Mouse (Mus musculus) WW6 (cell line): ENCODE measurements around the gene Gm45021.

Experiments
- DNase-seq: peaks from one replicate; pipeline ENCODE4 v3.0.0-alpha.2; 2013; ENCODE audit warnings: low read depth, low spot score

Gene Gm45021

GRCm38 (mm10) chr6:48589194-48589750 is at the start of gene Gm45021:
Gene Gm45021 (plus strand): TSS chr6:48589610.
- no peak for DNase-seq

GRCm38 (mm10) chr6:48539860-48540259 is 49.5 kb upstream of the Gm45021 start:
- no peak for DNase-seq

GRCm38 (mm10) chr6:48540721-48541120 is 48.7 kb upstream of the Gm45021 start:
- DNase-seq: no peak

- DNase-seq: no peak
Observed at GRCm38 (mm10) chr6:48541560-48542450, 47.6 kb upstream of the Gm45021 start.

- DNase-seq: no peak
Observed at GRCm38 (mm10) chr6:48542631-48543030, 46.8 kb upstream of the Gm45021 start.

- no peak for DNase-seq
Observed at GRCm38 (mm10) chr6:48545251-48545650, 44.2 kb upstream of the Gm45021 start.

GRCm38 (mm10) chr6:48546271-48546670 is 43.1 kb upstream of the Gm45021 start:
- no peak for DNase-seq

GRCm38 (mm10) chr6:48546858-48547257 is 42.6 kb upstream of the Gm45021 start:
- no peak for DNase-seq

- no peak for DNase-seq
Observed at GRCm38 (mm10) chr6:48548314-48548713, 41.1 kb upstream of the Gm45021 start.

GRCm38 (mm10) chr6:48552918-48553317 is 36.5 kb upstream of the Gm45021 start:
- DNase-seq: peak; percentile 81

- DNase-seq: no peak
Observed at GRCm38 (mm10) chr6:48553819-48554218, 35.6 kb upstream of the Gm45021 start.

- peak; percentile 80 for DNase-seq
Observed at GRCm38 (mm10) chr6:48554280-48555103, 34.9 kb upstream of the Gm45021 start, which contains the start of gene Lrrc61. Gene Lrrc61 (plus strand): TSS chr6:48554796.

- DNase-seq: no peak
Observed at GRCm38 (mm10) chr6:48555104-48555890, 34.1 kb upstream of the Gm45021 start.

- no peak for DNase-seq
Observed at GRCm38 (mm10) chr6:48555956-48556355, 33.5 kb upstream of the Gm45021 start.

- no peak for DNase-seq
Observed at GRCm38 (mm10) chr6:48565693-48566310, 23.6 kb upstream of the Gm45021 start.

- DNase-seq: no peak
Observed at GRCm38 (mm10) chr6:48566312-48566711, 23.1 kb upstream of the Gm45021 start.

- DNase-seq: no peak
Observed at GRCm38 (mm10) chr6:48568036-48568984, 21.1 kb upstream of the Gm45021 start.

- DNase-seq: no peak
Observed at GRCm38 (mm10) chr6:48569065-48569807, 20.2 kb upstream of the Gm45021 start.

GRCm38 (mm10) chr6:48572014-48572413 is 17.4 kb upstream of the Gm45021 start:
- DNase-seq: no peak
